Mouse (Mus musculus): ENCODE data around the gene Zbp1.

- TF ChIP-seq CTCF (IDR thresholded peaks at IDR 0.05; ENCODE audit: insufficient read depth, low read length), result no peak
- TF ChIP-seq POLR2A (IDR thresholded peaks at IDR 0.05; ENCODE audit: borderline replicate concordance, extremely low read depth, low read depth, low read length), result no peak
Observed at GRCm38 (mm10) chr2:173250411-173250810, 31.7 kb upstream of the Zbp1 start.

Measured in lung, adult 2 months (tissue).